Mouse (Mus musculus) G1E (cell line): ENCODE measurements around the gene Fosl2.

ENCODE experiments used
- CTCF ChIP-seq: IDR thresholded peaks from 2 replicates; pipeline ENCODE4 v1.5.1; 2012; ENCODE audit warnings: low read depth, low read length, inconsistent platforms, mixed read lengths
- GATA1 ChIP-seq: IDR thresholded peaks from 2 replicates; pipeline ENCODE4 v1.6.1; 2012; ENCODE audit warnings: borderline replicate concordance, low read length, inconsistent platforms, mixed read lengths
- GATA2 ChIP-seq: IDR thresholded peaks from 2 replicates; pipeline ENCODE4 v1.6.1; 2012; ENCODE audit warnings: low read depth, low read length, inconsistent platforms, borderline replicate concordance

- TF ChIP-seq GATA1 (no peak), CTCF (no peak), GATA2 (no peak)
These were observed 63.5 kb downstream of the Fosl2 start for GRCm38 (mm10) chr5:32199136-32199535.
